Mouse (Mus musculus) heart, embryonic 11.5 days (tissue): ENCODE data around the gene Ergic1. TPM values are rescaled to one million over a fixed set of nuclear protein-coding genes. Genes with fewer than 3 reads are reported as not detected.
A peak's percentile ranks its signal among the peaks of the same experiment; 100 is the strongest.

Experiments
- ATAC-seq: fragments of 200-750 bp; cut with Nextera tagmentation; replicated peaks from 2 replicates; pipeline ENCODE4 v1.8.0; 2017; ENCODE audit warnings: moderate library complexity; ENCODE audit not compliant: insufficient number of reproducible peaks, low FRiP score, low TSS enrichment
- H3K27ac ChIP-seq: fragments of 300-500 bp; sonication (generic); 2 replicates; pipeline ENCODE4 v1.5.1; 2014; ENCODE audit warnings: mild to moderate bottlenecking, low read depth, low read length
- H3K27me3 ChIP-seq: fragments of 300-500 bp; sonication (generic); 2 replicates; pipeline ENCODE4 v1.6.1; 2014; ENCODE audit warnings: mild to moderate bottlenecking, low read length, mixed read lengths; ENCODE audit not compliant: control insufficient read depth, insufficient read depth
- H3K36me3 ChIP-seq: fragments of 300-500 bp; sonication (generic); 2 replicates; pipeline ENCODE4 v1.6.1; 2014; ENCODE audit warnings: mild to moderate bottlenecking, low read length, moderate library complexity, mixed read lengths; ENCODE audit not compliant: control insufficient read depth, insufficient read depth
- H3K4me1 ChIP-seq: fragments of 300-500 bp; sonication (generic); 2 replicates; pipeline ENCODE4 v1.6.1; 2014; ENCODE audit warnings: low read length; ENCODE audit not compliant: control insufficient read depth, insufficient read depth
- H3K4me2 ChIP-seq: fragments of 300-500 bp; sonication (generic); 2 replicates; pipeline ENCODE4 v1.6.1; 2014; ENCODE audit warnings: mild to moderate bottlenecking, moderate library complexity
- H3K4me3 ChIP-seq: fragments of 300-500 bp; sonication (generic); 2 replicates; pipeline ENCODE4 v1.5.1; 2014; ENCODE audit warnings: low read depth, low read length
- H3K9ac ChIP-seq: fragments of 300-500 bp; sonication (generic); 2 replicates; pipeline ENCODE4 v1.6.1; 2014; ENCODE audit warnings: mild to moderate bottlenecking, low read depth, low read length, moderate library complexity
- H3K9me3 ChIP-seq: fragments of 300-500 bp; sonication (generic); replicated peaks from 2 replicates; pipeline ENCODE4 v1.6.1; 2016; ENCODE audit warnings: low read length; ENCODE audit not compliant: control insufficient read depth
- WGBS: fragments of 180-500 bp; shearing (Covaris S2); extraction: QIAGEN DNeasy Blood & Tissue Kit; methylation state at CpG from one replicate; pipeline ENCODE4 v1.1.7; 2014; ENCODE audit not compliant: insufficient replicate concordance; 5-methylcytosine and 5-hydroxymethylcytosine counted together
- microRNA-seq: library from miRNA; unstranded; fragments of <30 nt; microRNA quantifications from one replicate; pipeline ENCODE4, GENCODE M21; 2016; ENCODE audit warnings: borderline number of aligned reads
- polyA plus RNA-seq: library from polyadenylated mRNA; unstranded; fragments of >200 nt; fragmentation: Nextera tagmentation; extraction: Ambion mirVana; gene quantifications from 2 replicates; pipeline ENCODE4 v1.2.1, GENCODE M21; 2014

Gene Ergic1
- polyA plus RNA-seq, 1 experiment from 2014 or later: 147 TPM

- no peak overlapping the region for H3K4me3 ChIP-seq
- H3K27ac ChIP-seq: no peak overlapping the region
- no peak overlapping the region for H3K9ac ChIP-seq
- H3K4me1 ChIP-seq: peaks cover 42% of the 10 kb centered on the region
- 85% methylated on average over 5 of the region's 5 CpGs for WGBS
- H3K36me3 ChIP-seq: peaks cover 10% of the 10 kb centered on the region; the same call in 1 of the 2 replicates
- H3K27me3 ChIP-seq: no peaks in the 10 kb centered on the region
- no peaks in the 10 kb centered on the region for H3K9me3 ChIP-seq
- H3K4me2 ChIP-seq: no peak overlapping the region
- no peak for ATAC-seq
These were observed 137.6 kb downstream of the Ergic1 start for GRCm38 (mm10) chr17:26698846-26699245.

- 71% methylated on average over 10 of the region's 10 CpGs for WGBS
- peak overlapping the region; percentile 42; the same call in 1 of the 2 replicates for H3K27ac ChIP-seq
- no peak overlapping the region for H3K4me3 ChIP-seq
- ATAC-seq: no peak
- no peak overlapping the region for H3K9ac ChIP-seq
- H3K4me1 ChIP-seq: peaks cover 40% of the 10 kb centered on the region
- H3K9me3 ChIP-seq: no peaks in the 10 kb centered on the region
- no peaks in the 10 kb centered on the region for H3K27me3 ChIP-seq
- no peak overlapping the region for H3K4me2 ChIP-seq
- peaks cover 10% of the 10 kb centered on the region; the same call in 1 of the 2 replicates for H3K36me3 ChIP-seq
These were observed 138.7 kb downstream of the Ergic1 start for GRCm38 (mm10) chr17:26699819-26700616.

- Histone ChIP-seq H3K36me3 (peaks cover 3% of the 10 kb centered on the region; the same call in 1 of the 2 replicates), H3K4me3 (no peak overlapping the region), H3K4me1 (peaks cover 47% of the 10 kb centered on the region), H3K9me3 (no peaks in the 10 kb centered on the region), H3K4me2 (peak overlapping the region; percentile 30), H3K27me3 (no peaks in the 10 kb centered on the region), H3K9ac (no peak overlapping the region), H3K27ac (peak overlapping the region; percentile 25)
- 64% methylated on average over 13 of the region's 13 CpGs for WGBS
- no peak for ATAC-seq
These were observed 140.3 kb downstream of the Ergic1 start for GRCm38 (mm10) chr17:26701565-26701964.

DNA sequence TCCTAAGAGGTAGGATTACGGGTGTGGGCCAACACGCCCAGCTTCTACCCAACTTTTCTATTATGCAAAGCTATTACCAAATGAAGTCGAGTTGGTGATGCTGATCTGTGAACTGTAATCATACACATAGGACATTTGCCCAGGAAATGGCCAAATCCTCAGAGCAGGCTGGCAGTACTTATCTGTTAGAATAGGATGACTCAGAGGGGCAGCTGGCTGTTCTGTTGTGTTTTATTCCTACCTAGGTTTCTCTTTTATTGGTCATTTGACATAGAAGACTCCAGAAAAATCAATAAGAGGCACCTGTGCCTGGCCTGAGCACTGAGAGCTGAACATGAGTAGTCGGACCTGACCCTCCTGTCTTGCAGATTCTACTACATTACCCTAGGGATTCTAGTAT, 141.3 kb downstream of the Ergic1 start:
- no peak overlapping the region for H3K9ac ChIP-seq
- no peaks in the 10 kb centered on the region for H3K9me3 ChIP-seq
- no peak overlapping the region for H3K27ac ChIP-seq
- no peak overlapping the region for H3K4me2 ChIP-seq
- no peak for ATAC-seq
- H3K4me3 ChIP-seq: no peak overlapping the region
- H3K27me3 ChIP-seq: no peaks in the 10 kb centered on the region
- peaks cover 3% of the 10 kb centered on the region; the same call in 1 of the 2 replicates for H3K36me3 ChIP-seq
- H3K4me1 ChIP-seq: peaks cover 49% of the 10 kb centered on the region
- 75% methylated on average over 4 of the region's 4 CpGs for WGBS

DNA sequence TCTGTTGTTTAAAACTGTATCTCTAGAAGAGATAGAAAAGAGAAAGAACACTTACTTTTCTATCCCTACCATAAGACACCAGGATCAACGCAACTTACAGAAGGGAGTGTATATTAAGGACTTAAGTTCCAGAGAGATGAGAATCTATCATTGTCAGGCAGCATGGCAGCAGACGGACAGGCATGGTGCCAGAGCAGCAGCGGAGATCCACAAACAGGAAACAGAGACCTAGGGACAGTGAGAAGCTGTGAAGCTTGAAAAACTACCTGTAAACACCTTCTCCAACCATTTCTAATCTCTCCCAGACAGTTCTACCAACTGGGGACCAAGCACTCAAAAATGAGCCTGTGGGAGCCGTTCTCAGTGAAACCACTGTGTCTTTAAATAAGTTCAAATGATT, 142.4 kb downstream of the Ergic1 start:
- 85% methylated on average over 4 of the region's 4 CpGs for WGBS
- Histone ChIP-seq H3K4me1 (peaks cover 49% of the 10 kb centered on the region), H3K36me3 (peaks cover 3% of the 10 kb centered on the region; the same call in 1 of the 2 replicates), H3K9me3 (no peaks in the 10 kb centered on the region), H3K4me3 (no peak overlapping the region), H3K27me3 (no peaks in the 10 kb centered on the region), H3K9ac (no peak overlapping the region), H3K4me2 (no peak overlapping the region), H3K27ac (no peak overlapping the region)
- no peak for ATAC-seq

GRCm38 (mm10) chr17:26705463-26706359, 144.4 kb downstream of the Ergic1 start:
- Histone ChIP-seq H3K4me1 (peaks cover 44% of the 10 kb centered on the region), H3K9me3 (no peaks in the 10 kb centered on the region), H3K4me2 (no peak overlapping the region), H3K27ac (peak overlapping the region; percentile 41), H3K27me3 (no peaks in the 10 kb centered on the region), H3K36me3 (no peaks in the 10 kb centered on the region), H3K4me3 (no peak overlapping the region), H3K9ac (no peak overlapping the region; the same call in 1 of the 2 replicates)
- no peak for ATAC-seq
- 61% methylated on average over 11 of the region's 11 CpGs for WGBS

Small RNAs within 50 kb of the gene (microRNA-seq; reads per million reads assigned to microRNA genes)
- gene Gm22420: not detected

Other genes with a start within 250 kb of the Ergic1 start
- gene Neurl1b, start 146.7 kb upstream of the Ergic1 start, polyA plus RNA-seq: 2.0 and 3.0 TPM in 2 replicates
- 30.0 and 33.9 TPM in 2 replicates for gene Dusp1, start 639 bp downstream of the Ergic1 start, polyA plus RNA-seq
- gene Atp6v0e, start 101.7 kb downstream of the Ergic1 start, polyA plus RNA-seq: 189 and 204 TPM in 2 replicates
- 3.8 and 4.6 TPM in 2 replicates for gene Crebrf, start 154.2 kb downstream of the Ergic1 start, polyA plus RNA-seq
- gene Bnip1, start 219.6 kb downstream of the Ergic1 start, polyA plus RNA-seq: 48.7 and 58.5 TPM in 2 replicates